Mouse (Mus musculus) adrenal gland, adult 8-10 months (tissue): ENCODE results near the gene Cul7. TPM values are rescaled to one million over a fixed set of nuclear protein-coding genes. Genes with fewer than 3 reads are reported as not detected.

ENCODE experiments used
- DNase-seq: peaks from one replicate; pipeline ENCODE4 v3.0.0; 2022
- total RNA-seq, 4 experiments: library from RNA; stranded (reverse); gene quantifications; 2 replicates each; pipeline ENCODE4 v1.2.4; 2022

Cul7 gene
- total RNA-seq, 4 experiments from 2014 or later, result 42.0 to 53.5 (median 47.2) TPM

GRCm38 (mm10) chr17:46704887-46705835 is 55.0 kb downstream of the Cul7 start, which contains the start of gene Ppp2r5d:
Ppp2r5d (minus strand) TSS chr17:46705111.
- peak; percentile 96 for DNase-seq

- no peak for DNase-seq
Observed at GRCm38 (mm10) chr17:46706375-46707089, 56.4 kb downstream of the Cul7 start.

- peak; percentile 87 for DNase-seq
Observed at GRCm38 (mm10) chr17:46710959-46711597, 60.9 kb downstream of the Cul7 start, which contains the start of gene Pex6. Pex6 (plus strand) TSS chr17:46711463.

GRCm38 (mm10) chr17:46711612-46712271 is 61.6 kb downstream of the Cul7 start:
- no peak for DNase-seq

- DNase-seq, result no peak
Observed at GRCm38 (mm10) chr17:46712442-46712841, 62.3 kb downstream of the Cul7 start.

- no peak for DNase-seq
Observed at GRCm38 (mm10) chr17:46713849-46714248, 63.7 kb downstream of the Cul7 start.

Other genes starting within 250 kb of the Cul7 start
- gene Crip3, start 221.4 kb upstream of the Cul7 start, total RNA-seq, result 1 to 10 TPM in 3 of 4 experiments, under 1 TPM in 1; 0.58 to 3.1 (median 2.2) TPM
- not detected for gene Slc22a7, start 211.9 kb upstream of the Cul7 start, total RNA-seq
- gene Ttbk1, start 162.7 kb upstream of the Cul7 start, total RNA-seq, result 1 to 10 TPM in 3 of 4 experiments, under 1 TPM in 1; 0.98 to 1.4 (median 1.2) TPM
- 1 to 10 TPM; 4.5 to 6.9 (median 6.4) TPM for gene Dnph1, start 153.6 kb upstream of the Cul7 start, total RNA-seq
- gene Cul9, start 103.9 kb upstream of the Cul7 start, total RNA-seq, result 10 to 100 TPM; 31.6 to 48.8 (median 37.7) TPM
- 10 to 100 TPM; 34.0 to 42.0 (median 37.2) TPM for gene Srf, start 94.2 kb upstream of the Cul7 start, total RNA-seq
- 10 to 100 TPM in 2 of 4 experiments, 1 to 10 TPM in 2; 8.7 to 11.2 (median 9.9) TPM for gene Ptk7, start 20.8 kb upstream of the Cul7 start, total RNA-seq
- 10 to 100 TPM; 42.3 to 59.8 (median 53.2) TPM for gene Klc4, start 4.3 kb upstream of the Cul7 start, total RNA-seq
- gene Mrpl2, start 4.1 kb upstream of the Cul7 start, total RNA-seq, result 100 to 1,000 TPM in 2 of 4 experiments, 10 to 100 TPM in 2; 91.8 to 122 (median 104) TPM
- gene Rrp36, start 24.0 kb downstream of the Cul7 start, total RNA-seq, result 10 to 100 TPM; 24.9 to 31.8 (median 30.6) TPM
- 100 to 1,000 TPM in 1 of 4 experiments, 10 to 100 TPM in 3; 91.9 to 104 (median 95.0) TPM for gene Mea1, start 28.5 kb downstream of the Cul7 start, total RNA-seq
- 10 to 100 TPM; 59.1 to 74.3 (median 65.2) TPM for gene Klhdc3, start 30.6 kb downstream of the Cul7 start, total RNA-seq
- 10 to 100 TPM; 41.0 to 47.5 (median 42.6) TPM for gene Ppp2r5d, start 54.8 kb downstream of the Cul7 start, total RNA-seq
- gene Pex6, start 61.1 kb downstream of the Cul7 start, total RNA-seq, result 10 to 100 TPM; 56.2 to 74.2 (median 61.8) TPM
- 1 to 10 TPM; 1.2 to 1.8 (median 1.6) TPM for gene Gnmt, start 78.8 kb downstream of the Cul7 start, total RNA-seq
- gene Cnpy3, start 101.9 kb downstream of the Cul7 start, total RNA-seq, result 10 to 100 TPM; 66.6 to 74.1 (median 70.7) TPM
- gene Ptcra, start 113.4 kb downstream of the Cul7 start, total RNA-seq, result not detected
- 10 to 100 TPM; 53.9 to 87.1 (median 61.4) TPM for gene 2310039H08Rik, start 122.3 kb downstream of the Cul7 start, total RNA-seq
- gene Rpl7l1, start 132.3 kb downstream of the Cul7 start, total RNA-seq, result 10 to 100 TPM; 78.9 to 89.9 (median 83.8) TPM
- gene Bicral, start 208.1 kb downstream of the Cul7 start, total RNA-seq, result 10 to 100 TPM; 22.1 to 32.4 (median 26.6) TPM
- 10 to 100 TPM; 22.8 to 28.3 (median 26.7) TPM for gene Tbcc, start 240.3 kb downstream of the Cul7 start, total RNA-seq